Mouse (Mus musculus) adrenal gland, adult 2 months (tissue): ENCODE results near the gene Ftsj3. TPM values are rescaled to one million over a fixed set of nuclear protein-coding genes. Genes with fewer than 3 reads are reported as not detected.

Source experiments
- DNase-seq: peaks from one replicate; pipeline ENCODE4 v3.0.0; 2021
- long read RNA-seq: library from polyadenylated mRNA; stranded (forward); transcript quantifications from one replicate; pipeline ENCODE4 v2.0.0, GENCODE M21; 2021
- polyA plus RNA-seq: library from polyadenylated mRNA; depleted of rRNA; stranded (reverse); fragments of >200 nt; gene quantifications from 2 replicates; pipeline ENCODE4 v1.2.3, GENCODE M21; 2012; rRNA removed
- total RNA-seq, 2 experiments: library from RNA; stranded (reverse); gene quantifications; 2 replicates each; pipeline ENCODE4 v1.2.3; 2021

The Ftsj3 gene
- total RNA-seq: 10 to 100 TPM; 49.8 to 53.1 TPM
- polyA plus RNA-seq: 16.2 and 22.5 TPM in 2 replicates
- long read RNA-seq, transcript Ftsj3-201 (21 exons, 3,144 nt): major isoform, 33 of 39 reads
- long read RNA-seq, partial matches to known transcripts: 2 of 39 reads
- long read RNA-seq, other reads (novel, unspliced or antisense): 4 of 39 reads

DNA sequence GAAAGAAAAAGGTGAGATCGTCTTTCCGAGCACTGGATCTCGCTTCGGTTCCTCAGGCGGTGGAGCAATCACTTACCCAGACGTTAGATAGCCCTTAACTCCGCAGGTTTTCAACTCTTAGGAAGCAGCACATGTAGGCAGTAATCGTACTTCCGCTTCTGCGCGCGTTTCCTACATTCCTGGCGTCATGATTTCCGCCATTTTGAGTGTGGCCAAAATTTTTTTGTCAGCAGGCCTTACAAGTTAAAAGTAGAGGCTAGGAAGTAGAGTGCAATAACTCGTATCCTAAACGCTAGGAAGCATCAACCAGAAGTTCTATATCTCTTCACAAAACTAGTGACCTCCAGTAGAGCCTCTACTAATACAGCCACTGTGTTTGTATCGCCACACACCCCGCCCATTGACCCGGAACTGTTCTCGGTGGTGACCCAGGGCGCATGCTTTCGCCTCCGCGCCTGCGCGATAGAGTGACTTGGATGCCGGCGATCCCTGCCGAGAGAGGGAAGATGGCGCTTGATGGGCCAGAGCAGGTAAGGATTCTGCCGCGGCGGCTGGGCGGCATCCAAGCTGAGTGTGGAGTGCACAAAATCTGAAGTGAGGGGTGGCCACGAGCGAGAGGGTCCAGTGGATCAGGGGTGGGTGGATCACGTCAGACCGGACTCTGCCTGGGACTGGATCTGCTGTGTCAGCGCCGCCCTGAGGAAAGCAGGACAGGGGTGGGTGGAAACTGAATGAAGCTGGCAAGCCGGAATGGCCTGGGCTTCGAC lies at the start of gene Ftsj3, which contains the start of gene Psmc5:
Gene Ftsj3, minus strand, starts transcription at position 395 of the 767 bp plus-strand sequence.
Gene Psmc5, plus strand, starts transcription at position 470 of the 767 bp plus-strand sequence.
- DNase-seq: peak; percentile 97

DNA sequence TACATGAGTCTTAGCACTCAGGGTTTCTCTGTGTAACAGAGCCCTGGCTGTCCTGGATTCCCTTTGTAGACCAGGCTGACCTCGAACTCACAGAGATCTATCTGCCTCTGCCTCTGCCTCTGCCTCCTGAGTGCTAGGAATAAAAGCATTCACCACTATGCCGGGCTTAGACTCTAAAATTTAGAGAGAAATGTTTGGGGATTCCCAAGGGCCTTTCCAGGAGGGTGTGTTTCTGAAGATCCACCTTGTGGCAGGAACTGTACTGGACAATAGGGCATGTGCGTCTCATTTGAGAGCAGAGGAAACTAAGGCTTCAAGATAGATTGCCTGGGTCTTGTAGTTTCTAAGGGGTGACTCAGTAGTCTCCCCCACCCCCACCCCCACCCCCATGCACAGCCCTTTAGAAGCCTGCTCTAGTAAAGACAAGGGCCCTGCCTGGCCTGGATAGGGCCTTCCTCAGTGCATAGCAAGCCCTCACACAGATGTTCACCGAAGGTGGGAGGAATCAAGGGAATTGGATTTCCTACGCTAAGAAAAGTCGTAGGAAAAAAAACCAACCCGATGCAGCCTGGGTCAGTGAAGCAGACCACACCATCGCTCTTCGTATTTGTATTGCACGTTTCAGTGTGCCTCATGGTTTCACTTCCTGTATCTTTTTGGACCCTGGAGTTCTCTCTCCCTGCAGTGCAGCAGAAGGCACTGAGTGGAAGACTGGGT lies 49.6 kb upstream of the Ftsj3 start:
- no peak for DNase-seq

DNA sequence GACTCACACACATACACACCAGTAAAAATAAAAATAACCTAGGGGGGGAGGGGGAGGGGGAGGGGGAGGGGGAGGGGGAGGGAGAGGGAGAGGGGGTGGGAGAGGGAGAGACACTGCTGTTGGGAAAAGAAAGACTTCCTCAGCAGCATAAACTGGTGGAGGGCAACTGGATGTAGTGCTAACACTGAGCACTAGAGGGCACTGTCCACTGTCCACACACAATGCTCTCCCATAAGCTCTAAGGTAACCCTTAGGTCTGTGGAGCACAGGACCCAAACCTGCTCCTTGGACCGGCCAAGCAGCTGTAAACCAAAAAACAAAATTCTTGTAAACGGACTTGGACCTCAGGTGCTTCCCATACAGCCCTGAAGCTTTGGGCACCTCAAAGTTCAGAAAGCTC lies 46.8 kb upstream of the Ftsj3 start:
- peak; percentile 46 for DNase-seq

DNA sequence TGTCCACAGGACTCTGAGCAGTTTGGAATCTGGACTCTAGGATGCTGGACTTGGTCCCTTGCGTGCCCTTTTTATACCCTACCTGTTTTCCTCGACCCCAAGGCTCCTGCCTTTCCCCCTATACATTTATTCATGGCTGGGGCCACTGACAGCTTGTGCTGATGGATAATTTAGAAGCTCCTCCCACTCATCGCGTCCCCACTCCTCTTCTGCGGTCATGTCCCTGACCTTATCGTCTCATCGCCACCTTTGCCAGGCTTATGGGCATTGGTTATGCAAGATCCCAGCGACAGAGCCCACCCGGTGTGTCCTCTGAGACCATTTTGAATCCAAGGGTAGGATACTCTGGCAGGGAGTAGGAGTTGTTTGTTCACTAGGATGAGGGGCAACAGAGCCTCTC lies 45.9 kb upstream of the Ftsj3 start, which contains the start of gene Gh:
Gene Gh, minus strand, starts transcription at position 101 of the 400 bp plus-strand sequence.
- no peak for DNase-seq

DNA sequence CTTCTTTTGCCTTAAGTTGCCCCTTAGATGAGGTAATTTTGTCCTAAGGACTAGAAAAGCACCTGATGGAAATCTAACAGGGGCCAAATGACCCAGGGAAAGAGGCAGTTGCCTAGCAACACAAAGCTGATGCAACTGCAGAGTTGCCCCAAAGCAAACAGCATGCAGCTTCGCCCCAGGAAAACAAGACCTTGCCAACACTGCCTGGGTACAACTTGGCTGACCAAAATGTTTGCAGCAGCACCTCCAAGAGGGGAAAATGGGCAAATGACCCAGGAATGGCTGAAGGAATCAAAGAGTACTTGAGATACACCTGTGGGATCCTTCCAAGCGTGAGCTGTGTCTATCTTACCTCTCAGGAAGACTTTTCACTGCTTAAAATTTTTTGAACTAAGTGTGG lies 36.0 kb upstream of the Ftsj3 start:
- no peak for DNase-seq

DNA sequence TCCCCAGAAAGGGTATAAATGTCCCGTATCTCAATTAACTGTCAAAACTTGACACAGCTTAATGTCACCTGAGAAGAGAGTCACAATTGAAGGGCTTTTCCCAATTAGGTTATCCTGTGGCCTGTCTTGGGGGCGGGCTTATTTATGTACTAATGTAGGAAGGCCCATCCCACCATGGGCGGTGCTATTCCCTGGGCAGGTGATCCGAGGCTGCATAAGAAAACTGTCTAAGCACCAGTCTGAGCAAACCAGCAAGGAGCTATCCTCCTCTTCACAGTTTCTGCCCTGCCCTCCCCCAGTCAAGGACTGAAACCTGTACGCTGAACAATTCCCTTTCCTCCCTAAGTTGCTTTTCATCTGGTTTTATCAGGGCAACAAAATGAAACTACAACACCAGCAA lies 34.5 kb upstream of the Ftsj3 start:
- DNase-seq: no peak

DNA sequence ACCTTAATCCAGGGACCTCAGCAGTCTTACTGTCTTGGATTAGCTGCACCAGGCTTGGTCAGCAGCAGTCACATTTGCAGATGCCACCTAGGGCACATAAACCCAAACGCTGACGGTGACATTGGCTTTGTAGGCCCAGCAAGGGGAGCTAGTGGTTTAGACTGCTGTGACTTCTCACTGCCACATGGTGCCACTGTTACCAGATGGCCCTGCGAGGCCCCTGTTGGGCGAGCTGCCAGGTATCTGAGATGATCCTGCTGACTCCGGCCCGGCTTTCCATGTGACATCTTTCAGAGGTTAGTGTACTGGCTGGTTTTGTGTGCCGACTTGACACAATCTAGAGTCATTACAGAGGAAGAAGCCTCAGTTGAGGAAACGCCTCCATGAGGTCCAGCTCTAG lies 33.5 kb upstream of the Ftsj3 start:
- peak; percentile 88 for DNase-seq

DNA sequence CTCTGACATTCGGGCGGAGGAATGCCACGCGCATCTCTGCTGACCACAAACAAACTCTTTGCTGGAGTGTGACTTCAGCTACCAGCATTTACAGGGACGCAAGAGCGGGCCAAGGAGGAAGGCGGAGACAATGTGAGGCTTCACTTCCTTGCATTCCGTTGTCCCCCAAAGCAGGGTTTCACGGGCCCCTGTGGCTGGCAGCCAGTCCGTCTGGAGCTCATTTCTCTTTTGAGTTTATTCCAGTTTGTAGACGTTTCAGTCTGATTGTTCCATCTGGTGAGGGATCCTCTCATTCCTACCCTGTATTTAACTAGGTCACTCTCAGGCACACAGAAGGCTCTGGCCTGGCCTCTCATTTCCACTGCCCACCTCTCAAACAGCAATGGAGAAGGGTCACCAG lies 31.1 kb upstream of the Ftsj3 start:
- DNase-seq: no peak

DNA sequence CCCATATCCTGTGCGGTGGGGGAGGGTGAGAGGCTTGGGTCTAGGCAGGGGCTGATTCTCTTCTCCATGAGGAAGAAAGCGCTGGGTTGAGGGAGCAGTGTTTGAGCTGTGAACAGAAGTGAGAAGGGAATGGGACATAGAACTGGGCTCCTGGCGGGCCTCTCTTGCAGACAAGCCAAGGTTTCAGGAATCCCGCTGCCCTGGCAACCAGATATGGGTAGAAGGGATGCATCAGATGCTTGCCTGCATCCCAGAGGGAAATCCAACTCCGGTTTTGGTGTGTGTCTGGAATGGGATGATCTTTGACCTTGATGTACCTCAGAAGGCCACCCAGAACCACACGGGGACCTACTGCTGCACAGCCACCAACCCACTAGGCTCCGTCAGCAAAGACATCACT lies 30.3 kb upstream of the Ftsj3 start:
- no peak for DNase-seq

DNA sequence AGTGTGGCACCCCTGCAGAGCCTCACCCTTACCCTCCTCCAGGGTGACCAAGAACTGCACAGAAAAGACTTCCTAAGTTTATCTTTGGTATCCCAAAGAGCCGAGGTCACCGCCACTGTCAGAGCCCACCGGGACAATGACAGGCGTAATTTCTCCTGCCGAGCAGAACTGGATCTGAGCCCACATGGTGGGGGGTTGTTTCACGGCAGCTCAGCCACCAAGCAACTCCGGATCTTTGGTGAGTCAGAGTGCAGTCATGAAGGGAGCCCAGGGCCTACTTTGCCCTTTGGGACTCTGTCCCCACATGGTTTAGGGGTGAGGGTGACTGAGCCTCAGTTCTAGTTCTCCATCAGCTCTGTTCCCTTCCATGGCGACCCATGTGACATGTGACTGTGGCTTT lies 28.2 kb upstream of the Ftsj3 start:
- DNase-seq: peak; percentile 67

DNA sequence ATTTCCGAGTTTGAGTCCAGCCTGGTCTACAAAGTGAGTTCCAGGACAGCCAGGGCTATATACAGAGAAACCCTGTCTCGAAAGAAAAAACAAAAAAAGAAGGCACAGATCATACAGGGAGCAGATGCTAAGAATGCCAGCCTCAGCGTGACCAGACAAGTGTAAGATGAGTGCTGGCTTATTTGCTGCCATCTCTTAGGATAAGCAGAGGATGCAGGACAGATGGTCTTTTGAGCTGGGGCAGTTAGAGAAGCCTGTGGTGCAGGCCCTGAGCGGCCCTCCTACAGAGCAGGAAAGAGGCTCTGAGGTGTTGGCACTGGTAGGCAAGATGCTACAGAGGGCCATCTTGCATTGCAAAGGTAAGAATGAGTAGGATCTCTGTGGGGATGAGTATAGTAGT lies 27.5 kb upstream of the Ftsj3 start:
- DNase-seq: no peak

DNA sequence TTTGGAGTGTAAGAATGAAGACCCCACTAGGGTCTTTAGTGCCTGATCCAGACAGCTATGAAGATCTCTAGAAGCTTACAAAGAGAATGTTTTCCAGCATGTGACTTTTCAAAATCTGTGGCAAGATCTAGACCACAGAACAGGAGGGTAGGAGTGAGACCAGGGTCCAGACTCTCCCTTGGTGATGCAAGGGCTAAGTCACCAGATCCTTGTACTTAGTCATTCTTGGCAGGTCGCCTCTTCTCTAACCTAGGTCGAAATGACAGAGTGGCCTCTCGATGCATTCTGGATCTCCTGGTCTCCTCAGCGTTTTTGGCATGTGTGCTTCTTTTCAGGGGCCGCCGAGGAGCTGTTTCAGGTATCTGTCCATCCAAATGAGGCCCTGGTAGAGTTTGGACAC lies 26.6 kb upstream of the Ftsj3 start:
- DNase-seq: peak; percentile 61

DNA sequence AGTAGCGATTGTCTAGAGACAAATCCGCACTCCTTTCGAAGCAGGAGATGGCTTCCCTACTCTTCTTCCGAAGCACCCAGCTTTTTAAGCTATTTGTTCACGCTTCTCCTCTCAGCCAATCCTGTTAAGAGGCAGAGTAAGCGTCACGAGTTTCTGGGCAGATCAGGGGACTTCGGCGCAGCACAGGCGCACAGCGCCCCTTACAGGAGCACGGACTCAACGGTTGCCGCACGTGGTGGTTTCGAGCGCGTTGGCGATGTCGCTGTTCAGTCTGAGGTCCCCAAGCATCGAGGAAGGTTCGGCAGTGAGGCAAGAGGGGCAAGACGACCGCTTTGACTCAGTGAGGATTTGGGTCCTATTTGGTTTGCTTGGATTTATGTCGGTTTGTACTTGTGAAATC lies 20.6 kb upstream of the Ftsj3 start, which contains the start of gene Tcam1:
Gene Tcam1, plus strand, starts transcription at position 219 of the 400 bp plus-strand sequence.
- DNase-seq: peak; percentile 92

DNA sequence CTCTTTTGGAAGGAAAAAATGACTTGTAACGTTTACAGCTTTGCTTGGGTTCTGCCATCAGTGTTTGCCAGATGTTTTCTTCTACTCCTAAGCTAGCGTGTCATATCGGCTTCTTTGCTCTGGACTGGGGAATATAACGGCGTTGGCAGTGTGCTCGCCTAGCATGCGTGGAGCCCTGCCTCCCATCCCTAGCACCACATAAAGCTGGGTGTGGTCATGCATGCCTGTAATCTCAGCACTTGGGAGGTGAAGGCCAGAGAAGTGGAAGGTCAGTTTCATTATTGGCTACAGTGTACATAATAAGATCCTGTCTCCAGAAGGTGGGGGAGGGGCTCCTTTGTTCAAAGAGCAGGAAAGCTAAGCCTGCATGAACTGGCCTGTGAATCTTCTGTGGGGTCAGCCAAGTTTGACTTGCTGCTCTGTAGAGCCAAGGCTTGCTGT lies 19.1 kb upstream of the Ftsj3 start:
- DNase-seq: no peak

DNA sequence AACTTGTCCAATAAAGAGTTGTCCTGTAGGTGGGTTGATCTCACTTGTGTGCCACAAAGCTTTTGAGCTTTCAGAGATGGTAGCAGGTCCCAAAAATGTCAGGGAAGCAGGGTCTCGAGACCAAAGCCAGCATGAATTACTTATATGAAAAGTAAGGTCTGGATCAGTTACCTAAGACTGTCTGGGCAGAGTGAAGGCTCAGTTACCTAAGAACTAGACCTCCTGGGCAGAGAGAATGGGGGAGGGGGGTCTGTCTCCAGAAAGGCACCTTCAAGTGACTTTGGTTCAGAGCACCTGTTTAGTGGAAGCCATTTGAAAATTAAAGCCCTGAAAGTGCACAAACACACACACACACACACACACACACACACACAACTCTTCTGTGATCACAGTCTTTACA lies 18.5 kb upstream of the Ftsj3 start:
- DNase-seq: no peak

DNA sequence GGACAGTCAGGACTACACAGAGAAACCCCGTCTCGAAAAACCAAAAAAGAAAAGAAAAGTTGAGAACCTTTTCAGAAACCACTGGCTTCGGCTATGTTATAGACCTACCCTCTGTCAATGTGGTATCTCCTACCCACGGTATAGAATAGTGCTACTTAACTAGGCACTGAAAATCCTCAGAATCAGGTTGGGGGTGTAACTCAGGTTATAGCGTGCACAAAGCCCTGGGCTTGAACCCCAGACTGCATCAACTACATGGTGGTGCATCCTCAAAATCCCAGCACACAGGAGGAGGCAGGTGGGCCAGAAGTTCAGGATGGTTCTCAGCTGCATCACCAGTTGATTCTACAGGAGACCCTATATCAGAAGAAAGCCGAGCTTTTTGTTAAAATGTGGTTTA lies 17.9 kb upstream of the Ftsj3 start:
- DNase-seq: no peak

DNA sequence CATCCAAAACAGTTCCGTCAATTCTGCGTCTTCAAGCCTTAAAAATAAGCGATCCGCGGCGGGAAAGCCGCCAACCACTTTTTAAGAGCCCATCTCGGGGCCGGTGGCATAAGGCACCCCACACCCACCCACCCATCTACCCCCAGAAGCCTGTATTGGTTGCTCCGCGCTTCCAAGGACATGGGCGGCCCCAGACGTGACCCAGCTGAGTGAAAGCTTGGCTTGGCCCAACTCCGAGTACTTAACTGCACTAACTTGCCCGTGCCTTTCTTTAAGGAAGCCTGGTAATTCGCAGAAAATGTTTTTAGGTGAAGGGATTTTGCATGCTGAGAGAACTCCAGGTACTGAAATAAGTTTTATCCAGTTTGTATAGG lies 17.4 kb upstream of the Ftsj3 start:
- no peak for DNase-seq

DNA sequence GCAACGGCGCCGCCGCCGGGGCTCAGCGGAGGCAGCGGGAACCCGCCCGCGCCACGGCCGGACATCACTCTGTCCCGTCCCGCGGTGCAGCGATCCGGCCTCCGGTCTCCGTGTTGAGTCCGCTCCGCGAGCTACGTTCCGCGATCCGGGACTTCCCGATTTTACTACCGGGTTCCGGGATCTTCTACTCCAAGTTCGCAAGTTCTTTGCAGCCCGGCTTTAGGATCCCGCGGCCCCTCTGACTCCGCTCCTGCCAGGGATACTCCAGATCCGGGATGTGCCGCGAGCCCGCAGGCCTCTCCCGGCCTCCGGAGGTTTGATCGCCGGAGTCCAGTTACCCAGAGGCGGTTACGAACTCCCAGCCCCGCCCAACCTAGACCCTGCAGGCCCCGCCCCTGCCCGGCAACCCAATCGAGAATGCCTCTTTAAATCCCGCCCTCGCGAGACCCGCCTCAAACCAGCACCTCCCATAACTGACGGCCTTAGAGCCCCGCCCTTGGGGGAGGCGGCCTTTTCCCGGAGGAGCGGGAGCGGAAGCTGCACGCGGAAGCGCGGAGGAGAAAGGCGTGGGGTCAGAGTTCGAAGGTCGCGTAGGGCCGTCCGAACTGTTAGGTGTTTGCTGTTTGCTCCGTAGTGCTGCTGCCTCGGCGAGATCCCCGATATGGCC lies 16.9 kb upstream of the Ftsj3 start, which contains the start of gene Smarcd2:
Gene Smarcd2, minus strand, starts transcription at position 329 of the 667 bp plus-strand sequence.
- DNase-seq: peak; percentile 100

DNA sequence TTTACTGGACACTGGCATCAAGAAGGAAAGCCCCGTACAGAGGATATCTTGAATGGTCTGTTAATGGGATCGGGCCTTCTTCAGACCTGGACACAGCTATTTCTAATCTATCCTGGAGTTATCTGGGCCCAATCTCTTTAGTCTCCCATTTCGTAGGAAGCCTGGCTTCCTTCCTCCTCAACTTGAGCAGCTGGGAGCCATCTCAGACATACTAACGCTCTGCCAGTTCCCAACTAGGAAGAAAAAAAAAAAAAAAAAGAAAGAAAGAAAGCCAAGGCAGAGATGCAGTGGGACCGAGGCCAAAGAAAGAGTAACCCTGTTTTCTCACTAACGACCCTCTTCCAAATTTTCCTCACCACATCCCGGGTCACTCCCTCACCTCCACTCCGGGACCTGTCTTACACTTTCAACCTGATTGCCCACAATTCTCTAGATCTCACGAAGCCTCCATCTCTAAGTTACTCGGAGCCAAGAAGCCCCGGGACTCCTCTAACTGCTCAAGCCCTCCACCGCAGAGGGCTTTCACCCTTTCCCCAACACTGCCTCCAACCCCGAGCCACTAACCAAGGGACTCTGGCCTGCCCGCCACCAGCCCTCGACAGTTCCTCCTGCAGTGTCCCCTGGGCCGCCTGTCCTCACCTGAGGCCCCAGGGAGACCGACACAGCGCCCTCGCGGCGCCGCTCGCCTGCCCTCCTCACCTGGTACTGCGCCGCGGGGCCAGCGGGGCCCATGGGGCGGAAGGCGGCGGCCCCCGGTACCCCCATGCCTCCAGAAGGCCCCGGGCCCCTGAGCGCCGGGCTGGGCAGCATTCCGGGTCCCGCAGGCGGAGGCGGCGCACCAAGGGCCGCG lies 16.1 kb upstream of the Ftsj3 start:
- no peak for DNase-seq

DNA sequence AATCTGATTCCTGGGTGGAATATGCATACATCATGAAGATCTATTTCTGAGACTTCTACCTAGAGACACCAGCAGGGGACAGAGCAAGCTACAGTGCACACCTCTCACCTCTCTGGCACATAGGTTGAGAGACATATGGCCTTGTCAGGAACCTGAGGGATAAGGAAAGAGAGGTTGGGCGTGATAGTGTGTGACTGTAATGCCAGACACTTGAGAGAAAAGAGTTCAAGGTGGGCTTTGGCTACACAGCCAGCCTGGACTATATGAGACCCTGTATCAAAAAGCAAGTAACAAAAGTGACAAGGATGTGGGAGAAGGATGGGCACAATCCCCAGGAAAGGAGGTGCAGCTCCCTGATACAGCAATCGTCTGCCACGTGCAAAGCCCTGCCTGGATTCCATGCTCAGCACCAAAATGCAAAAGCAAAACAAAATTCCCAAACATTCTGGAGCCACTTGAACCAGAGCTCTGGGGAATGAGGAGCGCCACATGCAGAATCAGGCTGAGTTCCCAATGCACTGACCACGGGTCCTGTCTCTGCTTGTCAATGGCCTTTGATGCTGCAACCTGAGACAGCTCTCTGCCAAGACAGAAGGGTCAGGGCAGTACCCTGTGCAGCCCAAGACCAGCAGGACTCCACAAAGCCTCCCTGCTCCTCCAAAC lies 15.4 kb upstream of the Ftsj3 start:
- peak; percentile 52 for DNase-seq

DNA sequence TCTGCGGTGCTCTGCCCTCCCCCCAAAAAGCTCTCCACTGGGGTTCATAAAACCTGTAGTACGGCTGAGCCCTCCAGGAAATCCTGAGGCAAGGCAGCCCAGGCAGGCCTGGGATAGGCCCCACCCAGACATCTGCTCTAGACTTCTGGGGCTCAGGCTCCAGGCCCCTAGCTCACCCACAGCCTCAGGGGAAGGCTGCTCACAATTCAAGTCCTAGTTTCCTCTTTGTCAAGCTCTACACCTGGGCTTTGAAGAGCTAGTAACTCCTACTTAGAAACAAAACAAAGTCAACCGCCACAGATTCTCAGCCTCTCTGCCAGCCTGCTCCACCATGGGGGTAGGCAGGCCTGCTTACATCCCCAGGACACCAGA lies 13.2 kb upstream of the Ftsj3 start:
- peak; percentile 52 for DNase-seq
